Mouse (Mus musculus) intestine, postnatal 0 days (tissue): Measurements from ENCODE around the gene Rps16. TPM values are rescaled to one million over a fixed set of nuclear protein-coding genes. Genes with fewer than 3 reads are reported as not detected.

Experiments used
- ATAC-seq: fragments of 200-750 bp; cut with Nextera tagmentation; 2 replicates; pipeline ENCODE4 v1.8.0; 2017; ENCODE audit warnings: mild to moderate bottlenecking, moderate TSS enrichment, moderate library complexity
- H3K27ac ChIP-seq: fragments of 300-500 bp; sonication (generic); 2 replicates; pipeline ENCODE4 v1.5.1; 2014; ENCODE audit warnings: mild to moderate bottlenecking, low read depth, low read length, moderate library complexity
- H3K27me3 ChIP-seq: fragments of 300-500 bp; sonication (generic); replicated peaks from 2 replicates; pipeline ENCODE4 v1.6.1; 2014; ENCODE audit warnings: low read length, mixed read lengths; ENCODE audit not compliant: control insufficient read depth, insufficient read depth
- H3K36me3 ChIP-seq: fragments of 300-500 bp; sonication (generic); 2 replicates; pipeline ENCODE4 v1.6.1; 2014; ENCODE audit warnings: mild to moderate bottlenecking, moderate library complexity; ENCODE audit not compliant: control insufficient read depth, insufficient read depth
- H3K4me1 ChIP-seq: fragments of 300-500 bp; sonication (generic); replicated peaks from 2 replicates; pipeline ENCODE4 v1.6.1; 2014; ENCODE audit warnings: antibody characterized with exemption, low read length, mixed read lengths; ENCODE audit not compliant: control insufficient read depth, insufficient read depth
- H3K4me2 ChIP-seq: fragments of 300-500 bp; sonication (generic); replicated peaks from 2 replicates; pipeline ENCODE4 v1.6.1; 2014; ENCODE audit warnings: low read depth, mild to moderate bottlenecking, moderate library complexity
- H3K4me3 ChIP-seq: fragments of 300-500 bp; sonication (generic); 2 replicates; pipeline ENCODE4 v1.5.1; 2014; ENCODE audit warnings: low read depth, low read length
- H3K9ac ChIP-seq: fragments of 300-500 bp; sonication (generic); 2 replicates; pipeline ENCODE4 v1.6.1; 2014; ENCODE audit warnings: mild to moderate bottlenecking, low read depth, low read length
- H3K9me3 ChIP-seq: fragments of 300-500 bp; sonication (generic); 2 replicates; pipeline ENCODE4 v1.6.1; 2016; ENCODE audit warnings: mixed run types; ENCODE audit not compliant: control insufficient read depth
- CTCF ChIP-seq: sonication (generic); IDR thresholded peaks from 2 replicates; pipeline ENCODE4 v1.5.1; 2016; ENCODE audit warnings: low read depth, mild to moderate bottlenecking, control low read depth, antibody characterized with exemption, moderate library complexity
- WGBS: fragments of 180-500 bp; shearing (Covaris S2); extraction: QIAGEN DNeasy Blood & Tissue Kit; methylation state at CpG from one replicate; pipeline ENCODE4 v1.1.7; 2014; 5-methylcytosine and 5-hydroxymethylcytosine counted together
- polyA plus RNA-seq: library from polyadenylated mRNA; unstranded; fragments of >200 nt; fragmentation: Nextera tagmentation; extraction: Ambion mirVana; gene quantifications from 2 replicates; pipeline ENCODE4 v1.2.1, GENCODE M21; 2015

The Rps16 gene
- polyA plus RNA-seq, 1 experiment from 2014 or later: 695 TPM

DNA sequence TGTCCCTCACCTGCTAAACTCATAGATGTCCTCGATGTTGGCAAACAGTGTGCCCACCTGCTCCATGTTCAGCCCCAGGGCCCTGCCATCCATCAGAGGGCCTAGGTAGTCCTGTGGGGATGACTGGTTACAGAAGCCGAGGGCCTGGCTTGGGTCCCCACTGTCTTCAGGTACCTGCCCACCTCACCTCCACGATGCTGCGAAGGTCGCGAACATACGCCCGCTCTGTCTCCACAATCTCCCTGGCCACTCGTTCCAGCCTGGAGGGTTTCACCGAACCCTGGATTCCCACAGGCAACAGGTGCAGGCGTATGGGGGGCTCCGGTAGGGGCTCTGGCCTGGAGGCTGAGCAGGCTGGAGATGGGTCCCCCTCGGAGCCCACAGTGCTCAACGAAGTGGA lies 19.6 kb downstream of the Rps16 start:
- Histone ChIP-seq H3K4me2 (peak overlapping the region; percentile 96), H3K4me3 (no peak overlapping the region), H3K9me3 (no peaks in the 10 kb centered on the region), H3K27ac (no peak overlapping the region), H3K9ac (no peak overlapping the region), H3K4me1 (no peaks in the 10 kb centered on the region), H3K36me3 (peaks cover 48% of the 10 kb centered on the region), H3K27me3 (no peaks in the 10 kb centered on the region)
- no peak for TF ChIP-seq CTCF
- 91% methylated on average over 14 of the region's 14 CpGs for WGBS
- ATAC-seq: no peak

DNA sequence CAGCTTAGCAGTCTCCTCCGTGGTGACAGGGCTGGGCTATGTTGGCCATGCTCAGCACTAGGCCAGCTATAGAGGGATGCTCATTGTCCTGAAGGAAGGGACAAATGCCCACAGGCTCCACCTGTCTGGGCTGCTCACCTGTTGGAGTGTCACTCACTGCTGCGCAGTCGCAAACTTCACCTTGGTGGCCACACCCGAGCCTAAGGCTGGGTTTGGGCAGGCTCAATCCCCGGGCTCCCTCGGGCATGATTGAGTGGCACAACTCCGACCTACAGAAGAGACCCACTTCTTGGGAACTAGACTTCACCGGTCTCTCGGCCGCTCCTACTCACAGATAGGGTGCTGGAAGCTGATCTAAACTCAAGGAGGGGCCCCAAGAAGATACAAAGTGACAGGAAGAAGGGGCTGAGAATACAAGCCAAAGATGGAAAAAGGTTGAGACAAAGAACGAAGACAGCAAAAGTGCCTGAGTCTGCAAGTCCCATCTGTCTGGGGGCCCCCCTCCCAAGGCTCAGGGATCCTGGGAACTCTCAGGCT lies 20.6 kb downstream of the Rps16 start:
- WGBS: 2% methylated on average over 11 of the region's 11 CpGs
- Histone ChIP-seq H3K27ac (peak overlapping the region; percentile 89), H3K9me3 (no peaks in the 10 kb centered on the region), H3K4me1 (no peaks in the 10 kb centered on the region), H3K9ac (peak overlapping the region; percentile 87), H3K36me3 (peaks cover 41% of the 10 kb centered on the region), H3K4me3 (peak overlapping the region; percentile 76), H3K4me2 (peak overlapping the region; percentile 96), H3K27me3 (no peaks in the 10 kb centered on the region)
- no peak for TF ChIP-seq CTCF
- no peak for ATAC-seq

DNA sequence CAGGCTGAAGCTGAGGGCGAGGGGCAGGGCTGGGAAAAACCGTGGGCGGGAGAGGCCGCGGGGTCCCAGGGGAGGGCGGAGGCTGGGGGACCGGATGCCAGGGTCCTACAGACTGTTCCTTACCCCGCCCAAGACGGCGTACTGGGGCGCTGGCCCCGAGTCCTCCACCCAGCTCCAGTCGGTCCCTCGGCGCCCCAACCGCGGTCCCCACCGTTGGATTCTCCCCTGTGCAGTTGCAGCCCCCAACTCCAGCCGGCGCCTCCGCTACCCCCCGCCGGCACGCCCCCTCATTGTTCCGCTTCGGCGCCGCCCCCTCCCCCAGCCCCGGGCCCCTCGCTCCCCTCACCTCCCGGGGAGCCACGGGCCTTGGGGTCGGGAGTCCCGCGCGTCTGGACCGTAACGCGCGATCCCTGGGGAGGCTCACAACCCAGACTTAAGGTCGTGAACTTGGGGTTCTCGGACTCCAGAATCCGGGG lies 21.1 kb downstream of the Rps16 start:
- Histone ChIP-seq H3K36me3 (peaks cover 36% of the 10 kb centered on the region), H3K4me1 (no peaks in the 10 kb centered on the region), H3K9ac (peak overlapping the region; percentile 87), H3K9me3 (no peaks in the 10 kb centered on the region), H3K27ac (peak overlapping the region; percentile 89), H3K4me3 (peak overlapping the region; percentile 76), H3K4me2 (peak overlapping the region; percentile 96), H3K27me3 (no peaks in the 10 kb centered on the region)
- WGBS: under 1% methylated on average over 41 of the region's 43 CpGs
- no peak for TF ChIP-seq CTCF
- no peak for ATAC-seq

- Histone ChIP-seq H3K4me2 (peak within 1 kb of the TSS; percentile 96), H3K4me1 (no peaks in the 10 kb centered on the region), H3K4me3 (peak within 1 kb of the TSS; percentile 76), H3K9ac (peak within 1 kb of the TSS; percentile 87), H3K27me3 (no peaks in the 10 kb centered on the region), H3K36me3 (peaks cover 32% of the 10 kb centered on the region), H3K27ac (peak within 1 kb of the TSS; percentile 89), H3K9me3 (no peaks in the 10 kb centered on the region)
- peak; percentile 75 for TF ChIP-seq CTCF
- under 1% methylated on average over 57 of the region's 66 CpGs for WGBS
- peak; percentile 82 for ATAC-seq
These were observed 22.0 kb downstream of the Rps16 start, which contains the start of gene Plekhg2 for GRCm38 (mm10) chr7:28372251-28373108. Gene Plekhg2, minus strand, starts transcription at chr7:28372599.

- peak; percentile 83 for TF ChIP-seq CTCF
These were observed 22.7 kb downstream of the Rps16 start for GRCm38 (mm10) chr7:28373131-28373581.

DNA sequence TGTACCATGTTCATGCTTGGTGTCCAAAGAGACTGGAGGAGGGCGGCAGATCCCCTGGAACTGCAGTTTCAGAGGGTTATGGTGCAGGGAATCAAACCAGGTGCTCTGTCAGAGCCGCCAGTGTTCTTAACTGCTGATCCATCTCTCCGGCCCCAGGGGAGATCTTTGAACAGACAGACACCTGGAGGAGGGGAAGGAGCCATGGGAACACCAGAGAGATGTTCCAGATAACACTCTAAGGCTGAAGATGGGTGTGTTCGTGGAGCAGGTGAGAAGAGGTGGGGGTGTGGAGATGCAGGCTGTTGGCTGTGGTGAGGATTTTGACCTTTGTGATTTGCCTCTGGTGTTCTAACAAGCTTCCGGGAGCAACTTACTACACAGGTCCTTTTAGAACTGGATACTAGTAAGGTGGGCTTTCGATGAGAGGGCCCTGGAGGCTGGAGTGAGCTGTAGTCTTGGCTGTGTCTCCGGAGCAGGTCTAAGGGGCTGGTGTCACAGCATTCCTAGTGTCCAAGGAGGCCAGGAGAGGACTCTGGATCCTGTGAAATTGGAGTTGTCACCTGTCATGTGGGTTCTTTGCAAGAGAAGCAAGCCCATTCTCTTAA lies 23.5 kb downstream of the Rps16 start:
- Histone ChIP-seq H3K27me3 (no peaks in the 10 kb centered on the region), H3K36me3 (peaks cover 24% of the 10 kb centered on the region), H3K4me1 (no peaks in the 10 kb centered on the region), H3K9me3 (no peaks in the 10 kb centered on the region), H3K4me2 (peak overlapping the region; percentile 89; the same call in 1 of the 2 replicates), H3K9ac (no peak overlapping the region), H3K4me3 (no peak overlapping the region), H3K27ac (peak overlapping the region; percentile 100)
- no peak for TF ChIP-seq CTCF
- ATAC-seq: no peak
- WGBS: 44% methylated on average over 7 of the region's 7 CpGs

More at GRCm38 (mm10) chr7:28373131-28373581, 22.7 kb downstream of the Rps16 start:
- peak; percentile 12 for ATAC-seq
- no peaks in the 10 kb centered on the region for H3K9me3 ChIP-seq
- H3K36me3 ChIP-seq: peaks cover 32% of the 10 kb centered on the region
- H3K27me3 ChIP-seq: no peaks in the 10 kb centered on the region
- 1% methylated on average over 9 of the region's 9 CpGs for WGBS
- peak overlapping the region; percentile 89 for H3K27ac ChIP-seq
- H3K4me3 ChIP-seq: peak overlapping the region; percentile 76
- no peak overlapping the region for H3K9ac ChIP-seq
- peak overlapping the region; percentile 40 for H3K4me2 ChIP-seq
- no peaks in the 10 kb centered on the region for H3K4me1 ChIP-seq
